Mouse (Mus musculus): ENCODE results near the gene Adamtsl3. TPM values are rescaled to one million over a fixed set of nuclear protein-coding genes. Genes with fewer than 3 reads are reported as not detected.

Gene Adamtsl3
- total RNA-seq, 2 experiments from 2014 or later: 0.15 to 0.18 TPM

GRCm38 (mm10) chr7:82359674-82360073, 24.2 kb downstream of the Adamtsl3 start:
- 0 out of 2 replicates have a peak, but pooled peaks have one; percentile 21 for ATAC-seq (ENCODE audit: poor library complexity, severe bottlenecking)

GRCm38 (mm10) chr7:82360186-82360585, 24.7 kb downstream of the Adamtsl3 start:
- ATAC-seq (ENCODE audit: poor library complexity, severe bottlenecking): no peak

- no peak for ATAC-seq (ENCODE audit: poor library complexity, severe bottlenecking)
Observed at GRCm38 (mm10) chr7:82361127-82361526, 25.6 kb downstream of the Adamtsl3 start.

GRCm38 (mm10) chr7:82364567-82364966, 29.1 kb downstream of the Adamtsl3 start:
- no peak for ATAC-seq (ENCODE audit: poor library complexity, severe bottlenecking)

GRCm38 (mm10) chr7:82366056-82366455, 30.6 kb downstream of the Adamtsl3 start:
- ATAC-seq (ENCODE audit: poor library complexity, severe bottlenecking): no peak

- ATAC-seq (ENCODE audit: poor library complexity, severe bottlenecking): no peak
Observed at GRCm38 (mm10) chr7:82366471-82366870, 31.0 kb downstream of the Adamtsl3 start.

GRCm38 (mm10) chr7:82368047-82368446, 32.6 kb downstream of the Adamtsl3 start:
- no peak for ATAC-seq (ENCODE audit: poor library complexity, severe bottlenecking)

GRCm38 (mm10) chr7:82370132-82370531, 34.6 kb downstream of the Adamtsl3 start:
- no peak for ATAC-seq (ENCODE audit: poor library complexity, severe bottlenecking)

- no peak for ATAC-seq (ENCODE audit: poor library complexity, severe bottlenecking)
Observed at GRCm38 (mm10) chr7:82371411-82371810, 35.9 kb downstream of the Adamtsl3 start.

- no peak for ATAC-seq (ENCODE audit: poor library complexity, severe bottlenecking)
Observed at GRCm38 (mm10) chr7:82378311-82378710, 42.8 kb downstream of the Adamtsl3 start.

- no peak for ATAC-seq (ENCODE audit: poor library complexity, severe bottlenecking)
Observed at GRCm38 (mm10) chr7:82379765-82380164, 44.3 kb downstream of the Adamtsl3 start.

- no peak for ATAC-seq (ENCODE audit: poor library complexity, severe bottlenecking)
Observed at GRCm38 (mm10) chr7:82382843-82383535, 47.5 kb downstream of the Adamtsl3 start.

GRCm38 (mm10) chr7:82383536-82383848, 48.0 kb downstream of the Adamtsl3 start:
- ATAC-seq (ENCODE audit: poor library complexity, severe bottlenecking): no peak

GRCm38 (mm10) chr7:82387121-82387520, 51.6 kb downstream of the Adamtsl3 start:
- ATAC-seq (ENCODE audit: poor library complexity, severe bottlenecking): no peak

GRCm38 (mm10) chr7:82394435-82395186, 59.1 kb downstream of the Adamtsl3 start:
- no peak for ATAC-seq (ENCODE audit: poor library complexity, severe bottlenecking)

GRCm38 (mm10) chr7:82395239-82395638, 59.7 kb downstream of the Adamtsl3 start:
- ATAC-seq (ENCODE audit: poor library complexity, severe bottlenecking): no peak

GRCm38 (mm10) chr7:82395751-82396512, 60.4 kb downstream of the Adamtsl3 start:
- no peak for ATAC-seq (ENCODE audit: poor library complexity, severe bottlenecking)

GRCm38 (mm10) chr7:82396869-82397268, 61.4 kb downstream of the Adamtsl3 start:
- no peak for ATAC-seq (ENCODE audit: poor library complexity, severe bottlenecking)

- ATAC-seq (ENCODE audit: poor library complexity, severe bottlenecking): no peak
Observed at GRCm38 (mm10) chr7:82397632-82398031, 62.1 kb downstream of the Adamtsl3 start.

- ATAC-seq (ENCODE audit: poor library complexity, severe bottlenecking): no peak
Observed at GRCm38 (mm10) chr7:82405466-82406045, 70.1 kb downstream of the Adamtsl3 start.

- ATAC-seq (ENCODE audit: poor library complexity, severe bottlenecking): no peak
Observed at GRCm38 (mm10) chr7:82410966-82411365, 75.5 kb downstream of the Adamtsl3 start.

Data from megakaryocyte, adult 5-6 weeks (primary cell).